Mouse (Mus musculus): ENCODE data around the gene Ap3b1. TPM values are rescaled to one million over a fixed set of nuclear protein-coding genes. Genes with fewer than 3 reads are reported as not detected.

Ap3b1 gene
- total RNA-seq, 2 experiments from 2014 or later, result 56.0 to 56.3 TPM

GRCm38 (mm10) chr13:94374131-94374530 lies 15.4 kb downstream of the Ap3b1 start:
- no peak for DNase-seq (ENCODE audit: low spot score in 2 of 2)

GRCm38 (mm10) chr13:94375526-94376390 lies 17.0 kb downstream of the Ap3b1 start:
- peak; percentile 90 to 96 for DNase-seq (ENCODE audit: low spot score in 2 of 2)

GRCm38 (mm10) chr13:94379006-94379405 lies 20.2 kb downstream of the Ap3b1 start:
- DNase-seq (ENCODE audit: low spot score in 2 of 2), result no peak

- no peak for DNase-seq (ENCODE audit: low spot score in 2 of 2)
Measured at GRCm38 (mm10) chr13:94381427-94381826, 22.7 kb downstream of the Ap3b1 start.

- no peak for DNase-seq (ENCODE audit: low spot score in 2 of 2)
Measured at GRCm38 (mm10) chr13:94381829-94382675, 23.3 kb downstream of the Ap3b1 start.

- no peak for DNase-seq (ENCODE audit: low spot score in 2 of 2)
Measured at GRCm38 (mm10) chr13:94384931-94385570, 26.3 kb downstream of the Ap3b1 start.

- no peak for DNase-seq (ENCODE audit: low spot score in 2 of 2)
Measured at GRCm38 (mm10) chr13:94388566-94388965, 29.8 kb downstream of the Ap3b1 start.

GRCm38 (mm10) chr13:94389541-94389940 lies 30.8 kb downstream of the Ap3b1 start:
- DNase-seq (ENCODE audit: low spot score in 2 of 2), result no peak

GRCm38 (mm10) chr13:94392282-94392681 lies 33.5 kb downstream of the Ap3b1 start:
- DNase-seq (ENCODE audit: low spot score in 2 of 2), result no peak

- no peak for DNase-seq (ENCODE audit: low spot score in 2 of 2)
Measured at GRCm38 (mm10) chr13:94394486-94394885, 35.7 kb downstream of the Ap3b1 start.

- peak; percentile 24 to 55 for DNase-seq (ENCODE audit: low spot score in 2 of 2)
Measured at GRCm38 (mm10) chr13:94395763-94396162, 37.0 kb downstream of the Ap3b1 start.

GRCm38 (mm10) chr13:94396392-94396920 lies 37.7 kb downstream of the Ap3b1 start:
- no peak for DNase-seq (ENCODE audit: low spot score in 2 of 2)

- DNase-seq (ENCODE audit: low spot score in 2 of 2), result peak; percentile 19 to 66
Measured at GRCm38 (mm10) chr13:94398568-94399374, 40.0 kb downstream of the Ap3b1 start.

GRCm38 (mm10) chr13:94400465-94400864 lies 41.7 kb downstream of the Ap3b1 start:
- DNase-seq (ENCODE audit: low spot score in 2 of 2), result no peak

- DNase-seq (ENCODE audit: low spot score in 2 of 2), result no peak
Measured at GRCm38 (mm10) chr13:94423600-94423999, 64.8 kb downstream of the Ap3b1 start.

- DNase-seq (ENCODE audit: low spot score in 2 of 2), result no peak
Measured at GRCm38 (mm10) chr13:94429567-94429966, 70.8 kb downstream of the Ap3b1 start.

- DNase-seq (ENCODE audit: low spot score in 2 of 2), result no peak
Measured at GRCm38 (mm10) chr13:94439386-94439785, 80.6 kb downstream of the Ap3b1 start.

GRCm38 (mm10) chr13:94441199-94441598 lies 82.4 kb downstream of the Ap3b1 start:
- peak in 1 of 2 experiments; percentile 36 for DNase-seq (ENCODE audit: low spot score in 2 of 2)

- no peak for DNase-seq (ENCODE audit: low spot score in 2 of 2)
Measured at GRCm38 (mm10) chr13:94443411-94443810, 84.7 kb downstream of the Ap3b1 start.

GRCm38 (mm10) chr13:94445103-94445502 lies 86.3 kb downstream of the Ap3b1 start:
- no peak for DNase-seq (ENCODE audit: low spot score in 2 of 2)
